Mouse (Mus musculus) testis, adult 2 months (tissue): ENCODE results near the gene Arsg. TPM values are rescaled to one million over a fixed set of nuclear protein-coding genes. Genes with fewer than 3 reads are reported as not detected.
"Not testable (repeated sequence)": the region's sequence is repeated elsewhere in the genome, so short reads cannot be mapped to it uniquely, and the experiment has no call there.

Source experiments
- H3K27ac ChIP-seq: fragments of 200-500 bp; 2 replicates; pipeline ENCODE4 v1.5.1; 2012; ENCODE audit warnings: low read depth, low read length; ENCODE audit not compliant: control insufficient read depth, insufficient read depth
- H3K27me3 ChIP-seq: fragments of 200-500 bp; 2 replicates; pipeline ENCODE4 v1.6.1; 2012; ENCODE audit warnings: mild to moderate bottlenecking, low read length, moderate library complexity; ENCODE audit not compliant: control insufficient read depth, insufficient read depth
- H3K36me3 ChIP-seq: fragments of 200-500 bp; 2 replicates; pipeline ENCODE4 v1.6.1; 2012; ENCODE audit warnings: mild to moderate bottlenecking, low read length; ENCODE audit not compliant: control insufficient read depth, insufficient read depth
- H3K4me1 ChIP-seq: fragments of 200-500 bp; 2 replicates; pipeline ENCODE4 v1.6.1; 2012; ENCODE audit warnings: low read length; ENCODE audit not compliant: control insufficient read depth, insufficient read depth
- H3K4me3 ChIP-seq: fragments of 200-500 bp; 2 replicates; pipeline ENCODE4 v1.5.1; 2012; ENCODE audit warnings: low read depth, mild to moderate bottlenecking, low read length, moderate library complexity, mixed read lengths; ENCODE audit not compliant: control insufficient read depth
- CTCF ChIP-seq: fragments of 200-500 bp; IDR thresholded peaks from 2 replicates; pipeline ENCODE4 v1.5.1; 2012; ENCODE audit warnings: low read depth, mild to moderate bottlenecking, inconsistent platforms, low read length, moderate library complexity; ENCODE audit not compliant: control insufficient read depth, insufficient read depth, insufficient replicate concordance
- POLR2A ChIP-seq: fragments of 200-500 bp; IDR thresholded peaks from 2 replicates; pipeline ENCODE4 v1.6.1; 2012; ENCODE audit warnings: low read depth, mild to moderate bottlenecking, inconsistent platforms, low read length, moderate library complexity; ENCODE audit not compliant: control insufficient read depth
- polyA plus RNA-seq: library from polyadenylated mRNA; depleted of rRNA; stranded (reverse); fragments of >200 nt; gene quantifications from 2 replicates; pipeline ENCODE4 v1.2.3, GENCODE M21; 2012

Gene Arsg
- polyA plus RNA-seq, 1 experiment, result 3.1 TPM

DNA sequence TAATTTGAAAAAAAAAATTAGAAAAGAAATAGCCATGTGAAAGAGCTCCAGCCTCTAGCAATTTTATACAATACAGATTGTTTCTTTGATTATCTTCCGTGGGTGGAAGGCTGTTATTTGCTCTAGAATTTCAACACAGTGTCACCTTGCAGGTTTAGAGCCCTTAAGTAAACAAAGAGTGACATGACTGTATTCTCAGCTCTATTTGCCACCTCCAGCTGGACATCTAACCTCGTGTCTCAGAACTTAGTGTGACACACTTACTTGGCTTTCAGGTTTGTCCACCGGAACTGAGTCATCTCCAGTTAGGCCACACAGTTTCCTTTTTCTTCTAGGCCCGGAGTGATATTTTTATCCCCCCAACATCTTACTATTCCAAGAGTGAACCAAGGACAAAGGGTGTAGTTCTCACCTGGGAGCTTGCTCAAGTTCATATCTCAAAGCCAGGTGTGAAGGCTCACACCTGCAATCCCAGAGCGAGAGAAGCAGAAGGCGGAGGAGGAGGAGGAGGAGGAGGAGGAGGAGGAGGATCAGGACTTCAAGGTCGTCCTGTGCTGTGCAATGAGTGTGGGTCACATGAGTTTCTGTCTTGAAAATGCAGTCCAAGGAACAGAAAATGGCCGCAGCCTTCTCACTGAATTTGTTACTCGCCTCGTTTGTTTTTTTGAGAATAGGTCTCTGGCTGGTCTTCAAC, 15.0 kb downstream of the Arsg start:
- Histone ChIP-seq H3K4me3 (no peak overlapping the region), H3K4me1 (no peaks in the 10 kb centered on the region)
- no peak for TF ChIP-seq POLR2A
- no peak for TF ChIP-seq CTCF

DNA sequence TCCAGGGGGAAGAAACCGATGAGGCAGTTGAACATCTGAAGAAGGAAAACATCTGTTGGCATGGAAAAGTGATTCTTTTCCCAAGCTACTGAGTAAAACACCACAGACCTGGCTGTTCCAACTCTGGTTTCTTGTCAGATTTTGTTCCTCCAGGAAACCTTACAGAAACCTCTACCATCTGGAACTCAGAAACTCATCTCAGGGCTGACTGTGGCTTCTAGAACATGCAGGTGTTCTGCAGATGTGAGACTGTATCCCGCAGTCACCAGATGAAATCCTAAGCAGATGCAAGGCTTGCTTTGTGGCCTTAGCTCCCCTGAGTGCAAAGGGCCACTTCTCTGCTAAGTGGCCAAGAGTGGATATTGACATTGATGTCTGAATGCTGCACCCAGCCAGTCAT, 16.6 kb downstream of the Arsg start:
- no peaks in the 10 kb centered on the region for H3K36me3 ChIP-seq
- H3K4me1 ChIP-seq, result no peaks in the 10 kb centered on the region
- TF ChIP-seq CTCF, result no peak
- no peak for TF ChIP-seq POLR2A
- no peaks in the 10 kb centered on the region for H3K27me3 ChIP-seq
- H3K4me3 ChIP-seq, result no peak overlapping the region
- no peak overlapping the region for H3K27ac ChIP-seq

More for the DNA sequence above, 15.0 kb downstream of the Arsg start:
- no peak overlapping the region for H3K27ac ChIP-seq
- H3K36me3 ChIP-seq, result no peaks in the 10 kb centered on the region
- H3K27me3 ChIP-seq, result no peaks in the 10 kb centered on the region

DNA sequence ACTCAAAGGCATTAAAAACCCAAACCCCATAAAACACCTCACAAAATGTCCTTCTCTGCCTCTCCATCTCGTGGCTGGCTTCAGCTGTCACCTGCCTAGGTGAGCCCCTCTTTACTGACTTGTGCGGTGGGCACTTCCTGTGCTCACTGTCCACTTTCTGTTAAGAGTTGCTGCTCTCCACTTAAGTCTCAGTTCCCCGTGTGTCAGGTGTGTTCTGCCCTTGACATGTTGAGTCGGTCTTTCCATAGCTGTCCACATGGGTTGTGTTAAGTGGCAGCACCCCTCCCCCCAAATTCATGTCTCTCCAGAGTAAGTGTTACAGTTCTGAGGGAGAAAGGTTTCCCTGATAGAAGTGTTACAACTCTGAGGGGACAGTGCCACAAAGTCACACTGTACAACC, 18.7 kb downstream of the Arsg start:
- no peaks in the 10 kb centered on the region for H3K27me3 ChIP-seq
- no peak for TF ChIP-seq CTCF
- no peak for TF ChIP-seq POLR2A
- H3K27ac ChIP-seq, result no peak overlapping the region
- no peaks in the 10 kb centered on the region for H3K36me3 ChIP-seq
- H3K4me1 ChIP-seq, result peaks cover 2% of the 10 kb centered on the region; the same call in 1 of the 2 replicates
- no peak overlapping the region for H3K4me3 ChIP-seq

DNA sequence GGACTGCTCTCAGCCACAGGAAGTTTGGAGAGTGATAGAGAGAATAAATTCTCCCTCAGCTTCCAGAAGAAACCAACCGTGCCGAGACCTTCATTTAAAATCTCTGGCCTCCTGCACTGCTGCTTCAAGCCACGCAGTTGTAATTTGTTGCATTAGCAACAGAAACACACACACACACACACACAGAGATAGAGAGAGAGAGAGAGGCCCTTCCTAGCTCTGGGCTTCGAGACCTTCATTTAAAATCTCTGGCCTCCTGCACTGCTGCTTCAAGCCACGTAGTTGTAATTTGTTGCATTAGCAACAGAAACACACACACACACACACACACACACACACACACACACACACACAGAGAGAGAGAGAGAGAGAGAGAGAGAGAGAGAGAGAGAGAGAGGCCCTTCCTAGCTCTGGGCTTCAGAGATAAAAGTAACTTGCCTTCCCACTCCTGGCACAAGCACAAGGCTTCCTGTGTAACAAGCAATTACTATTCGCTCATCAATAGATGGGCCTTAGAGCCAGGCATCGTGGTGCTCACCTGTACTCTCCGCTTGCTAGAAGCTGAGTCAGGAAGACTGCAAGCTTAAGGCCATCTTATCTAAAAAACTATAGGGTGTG, 19.8 kb downstream of the Arsg start:
- H3K27ac ChIP-seq, H3K4me1 ChIP-seq, H3K27me3 ChIP-seq, H3K36me3 ChIP-seq, H3K4me3 ChIP-seq: not testable (repeated sequence)

DNA sequence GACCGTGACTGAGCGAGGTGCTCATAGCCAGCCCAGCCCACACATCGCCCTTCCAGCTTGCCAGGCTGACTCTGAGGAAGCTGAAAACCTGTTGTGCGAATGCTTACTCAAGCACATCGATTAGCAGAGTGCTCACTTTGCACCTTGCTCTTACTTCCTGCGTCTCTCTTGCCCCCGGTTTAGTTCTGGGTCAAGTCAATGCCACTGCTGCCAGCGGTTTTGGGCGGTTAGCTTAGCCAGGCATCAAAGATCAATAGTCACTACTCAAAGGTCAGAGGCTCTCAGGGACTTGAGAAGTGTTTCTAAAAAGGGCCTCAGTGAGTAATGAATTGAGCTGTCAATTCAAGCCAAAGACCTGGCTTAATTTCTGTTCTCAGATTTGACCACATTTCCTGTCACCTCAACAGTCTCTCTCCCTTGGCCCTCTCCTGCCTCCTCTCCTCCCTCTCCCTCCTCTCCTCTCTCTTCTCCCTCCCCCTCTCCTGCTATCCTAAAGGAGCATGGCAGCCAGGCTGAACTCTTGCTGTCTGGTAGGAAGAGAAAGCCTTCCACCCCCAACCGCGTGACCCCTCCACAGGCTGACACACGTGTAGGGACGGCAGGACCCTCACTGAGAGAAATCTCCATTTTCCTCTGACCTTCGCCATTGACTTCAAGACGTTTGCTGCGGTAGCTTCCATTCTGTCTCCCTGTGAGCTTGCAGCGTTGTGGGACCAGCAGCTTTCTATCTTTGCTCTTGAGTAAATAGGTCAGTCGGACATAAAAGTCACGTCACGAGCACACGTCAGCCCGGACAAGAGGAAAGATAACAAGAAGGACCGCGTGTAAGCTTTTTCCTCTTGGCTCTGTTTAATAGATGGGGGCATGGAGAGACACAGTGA, 22.0 kb downstream of the Arsg start:
- Histone ChIP-seq H3K4me1 (peaks cover 2% of the 10 kb centered on the region; the same call in 1 of the 2 replicates), H3K4me3 (no peak overlapping the region), H3K27me3 (no peaks in the 10 kb centered on the region), H3K36me3 (no peaks in the 10 kb centered on the region), H3K27ac (no peak overlapping the region)
- TF ChIP-seq CTCF (no peak), POLR2A (no peak)

DNA sequence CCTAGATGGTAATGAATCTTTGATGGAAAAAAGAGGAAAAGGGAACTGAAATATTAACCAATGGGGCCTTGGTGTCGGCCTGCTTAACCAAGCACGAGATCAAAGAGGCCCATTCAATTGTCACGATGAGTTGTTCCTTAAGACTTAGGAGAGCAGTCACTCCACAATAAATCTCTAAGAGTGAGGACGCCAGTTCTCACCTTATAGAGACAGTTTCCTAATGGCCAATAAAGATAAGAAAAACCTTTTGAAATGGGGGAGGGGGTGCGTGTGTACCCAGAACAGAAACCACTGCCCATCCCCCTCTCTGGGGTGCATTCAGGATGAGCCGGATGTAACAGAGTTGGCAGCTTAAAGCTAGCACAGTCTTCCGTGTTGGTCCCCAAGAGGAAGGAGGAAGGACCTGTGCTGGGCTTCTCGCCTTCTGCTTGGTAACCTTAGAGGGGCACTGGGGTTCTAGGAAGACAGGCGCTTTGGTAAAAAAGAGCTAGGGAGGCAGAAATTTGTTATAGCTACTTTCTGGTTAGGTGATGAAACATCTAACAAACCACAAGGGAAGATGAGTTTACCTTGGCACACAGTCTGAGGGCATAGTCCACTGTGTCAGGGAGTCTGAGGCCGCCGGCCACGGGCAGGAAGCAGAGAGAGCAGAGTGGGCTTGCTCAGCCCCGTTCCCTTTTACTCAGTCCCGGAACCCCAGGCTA, 22.7 kb downstream of the Arsg start:
- Histone ChIP-seq H3K4me1 (peaks cover 2% of the 10 kb centered on the region; the same call in 1 of the 2 replicates), H3K27me3 (no peaks in the 10 kb centered on the region), H3K4me3 (no peak overlapping the region), H3K36me3 (no peaks in the 10 kb centered on the region), H3K27ac (no peak overlapping the region)
- TF ChIP-seq CTCF (no peak), POLR2A (no peak)
